Mouse (Mus musculus) heart, adult 2 months (tissue): ENCODE data around the gene Rab5c.

Experiments
- CTCF ChIP-seq: fragments of 200-600 bp; IDR thresholded peaks from 2 replicates; pipeline ENCODE4 v1.8.1; 2022; ENCODE audit warnings: antibody characterized with exemption, mild to moderate bottlenecking, moderate library complexity
- EP300 ChIP-seq: fragments of 200-500 bp; IDR thresholded peaks from 2 replicates; pipeline ENCODE4 v1.6.1; 2011; ENCODE audit warnings: low read depth, low read length, control low read depth; ENCODE audit not compliant: insufficient read depth
- POLR2A ChIP-seq: fragments of 200-500 bp; IDR thresholded peaks from 2 replicates; pipeline ENCODE4 v1.6.1; 2011; ENCODE audit warnings: mild to moderate bottlenecking, low read depth, low read length, control low read depth; ENCODE audit not compliant: insufficient read depth

GRCm38 (mm10) chr11:100685371-100685770, 52.6 kb downstream of the Rab5c start:
- no peak for TF ChIP-seq POLR2A
- TF ChIP-seq CTCF = no peak
- TF ChIP-seq EP300 = no peak
